Mouse (Mus musculus): ENCODE measurements around the gene Mybphl.

DNA sequence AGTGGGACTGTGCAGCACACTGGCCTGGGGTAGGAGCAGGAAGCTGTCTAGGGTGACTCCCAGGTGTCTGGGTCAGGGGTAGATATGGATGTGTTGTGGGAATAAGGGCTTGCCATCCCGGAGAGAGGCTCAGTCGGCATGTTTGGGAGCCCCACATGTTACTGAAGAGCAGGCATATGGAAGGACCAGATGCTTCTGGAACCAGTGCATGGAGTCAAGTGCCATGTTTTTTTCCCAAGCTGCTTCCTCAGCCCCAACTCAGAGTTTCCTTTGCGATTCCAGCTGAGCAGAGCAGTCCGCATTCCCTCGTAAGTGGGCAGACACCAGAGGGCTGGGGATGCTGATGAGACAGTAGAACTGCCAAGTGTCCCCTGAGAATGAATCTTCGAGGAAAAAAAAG, 58.3 kb downstream of the Mybphl start:
- TF ChIP-seq CTCF (IDR thresholded peaks at IDR 0.05; ENCODE audit: low read depth) (no peak), EP300 (optimal IDR thresholded peaks at IDR 0.05) (no peak)

Data from stomach, postnatal 0 days (tissue).